Mouse (Mus musculus) stomach, postnatal 0 days (tissue): ENCODE data around the gene Map3k14.

Experiments used
- CTCF ChIP-seq: IDR thresholded peaks from 2 replicates; pipeline ENCODE4 v1.5.1; 2016; ENCODE audit warnings: antibody characterized with exemption, low read depth, mild to moderate bottlenecking, moderate library complexity
- EP300 ChIP-seq: optimal IDR thresholded peaks from 2 replicates; pipeline ENCODE3; 2016; ENCODE audit warnings: antibody characterized with exemption

GRCm38 (mm10) chr11:103221437-103221836 lies 45.8 kb downstream of the Map3k14 start:
- TF ChIP-seq CTCF (no peak), EP300 (no peak)
